Mouse (Mus musculus) ES-Bruce4 (cell line): ENCODE results near the gene Ss18l1.

Experiments used
- EP300 ChIP-seq: IDR thresholded peaks from 2 replicates; pipeline ENCODE4 v1.6.1; 2011; ENCODE audit warnings: low read depth, low read length; ENCODE audit not compliant: insufficient read depth
- POLR2A ChIP-seq: IDR thresholded peaks from one replicate; pipeline ENCODE4 v1.8.1; 2011; ENCODE audit warnings: low read length; ENCODE audit not compliant: insufficient read depth

DNA sequence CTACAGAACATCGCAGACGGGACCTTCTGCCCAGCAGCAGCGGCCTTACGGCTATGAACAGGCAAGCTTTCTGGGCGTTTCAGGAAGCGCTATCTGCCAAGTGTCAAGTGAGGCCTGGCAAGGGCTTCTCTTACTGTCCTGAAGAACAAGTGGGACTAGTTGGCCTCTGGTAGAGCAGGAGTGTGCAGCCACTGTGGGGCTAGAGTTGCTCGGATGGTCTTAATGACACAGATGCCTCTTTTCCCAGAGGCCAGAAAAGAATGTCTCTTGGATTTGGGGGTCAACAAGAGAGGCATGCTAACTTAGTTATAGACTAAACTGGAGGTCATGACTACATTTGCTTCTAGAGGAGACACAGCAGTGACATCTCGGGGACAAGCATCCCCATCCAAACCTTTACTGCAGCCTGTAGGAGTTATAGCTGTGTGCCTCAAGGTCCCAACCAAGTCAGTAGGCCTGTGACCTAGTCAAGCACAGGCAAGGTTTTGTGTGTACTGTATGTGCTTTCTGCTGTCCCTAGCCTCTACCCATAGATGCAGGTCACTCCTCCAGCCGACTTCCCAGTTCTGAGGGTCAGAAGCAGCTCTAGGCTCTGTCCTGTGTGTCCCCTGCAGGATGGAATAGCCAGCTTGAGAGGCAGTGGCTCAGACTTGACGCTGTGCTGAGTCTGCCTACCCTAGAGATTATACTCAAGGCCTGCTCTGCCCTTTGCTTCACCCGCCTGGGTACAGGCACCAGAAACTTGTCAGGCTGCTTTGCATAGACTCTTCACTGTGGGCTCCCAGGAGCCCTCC, 21.2 kb downstream of the Ss18l1 start:
- TF ChIP-seq POLR2A (no peak), EP300 (no peak)
